Comparison of ENCODE assay signal across 8 mouse cellular contexts in genomic region chr5:31193631-31194281, GRCm38 (mm10). TPM values are rescaled to one million over a fixed set of nuclear protein-coding genes. Genes with fewer than 3 reads are reported as not detected.
DNase-seq lines count a peak whose midpoint lies in the region; ATAC-seq and TF ChIP-seq lines count a peak whose summit lies in the region.

No protein-coding gene starts in this region.

- ATAC-seq in limb, embryonic 14.5 days (ENCODE audit: low FRiP score, low read depth), result 0 out of 2 replicates have a peak, but pooled peaks have one; percentile 0
- no peak for ATAC-seq in stomach, embryonic 14.5 days (ENCODE audit: insufficient number of reproducible peaks, insufficient read depth, low FRiP score, low read depth)

- no peaks in the 10 kb centered on the region for H3K27me3 ChIP-seq in testis, adult 2 months (ENCODE audit: control insufficient read depth, insufficient read depth, low read length)
- H3K27me3 ChIP-seq in limb, embryonic 14.5 days (ENCODE audit: control insufficient read depth, insufficient read depth, low read length), result no peaks in the 10 kb centered on the region
- H3K27me3 ChIP-seq in stomach, embryonic 14.5 days (ENCODE audit: control insufficient read depth, insufficient read depth, low read length), result no peaks in the 10 kb centered on the region

- H3K36me3 ChIP-seq in testis, adult 2 months (ENCODE audit: control insufficient read depth, insufficient read depth, low read length), result no peaks in the 10 kb centered on the region; the same call in none of the 2 replicates
- peaks cover 70% of the 10 kb centered on the region for H3K36me3 ChIP-seq in limb, embryonic 14.5 days (ENCODE audit: control insufficient read depth, insufficient read depth, low read length)
- H3K36me3 ChIP-seq in stomach, embryonic 14.5 days (ENCODE audit: control insufficient read depth, insufficient read depth, low read length), result peaks cover 60% of the 10 kb centered on the region

- H3K27ac ChIP-seq in testis, adult 2 months (ENCODE audit: control insufficient read depth, insufficient read depth, low read depth, low read length), result peak overlapping the region; percentile 77
- peak overlapping the region; percentile 82 for H3K27ac ChIP-seq in limb, embryonic 14.5 days (replicated peaks; ENCODE audit: low read depth, low read length)
- H3K27ac ChIP-seq in stomach, embryonic 14.5 days (ENCODE audit: low read length), result peak overlapping the region; percentile 80

- no peak for TF ChIP-seq POLR2A in testis, adult 2 months (IDR thresholded peaks at IDR 0.05; ENCODE audit: control insufficient read depth, low read depth, low read length)
- TF ChIP-seq POLR2A in limb, embryonic 14.5 days (IDR thresholded peaks at IDR 0.05; ENCODE audit: borderline replicate concordance, extremely low read depth, insufficient read depth, insufficient read length), result no peak

- no peak for TF ChIP-seq CTCF in testis, adult 2 months (IDR thresholded peaks at IDR 0.05; ENCODE audit: control insufficient read depth, insufficient read depth, insufficient replicate concordance, low read depth, low read length)

- 12% methylated on average over 25 of the region's 25 CpGs for WGBS in limb, embryonic 14.5 days
- 12% methylated on average over 25 of the region's 25 CpGs for WGBS in stomach, embryonic 14.5 days

- H3K4me1 ChIP-seq in testis, adult 2 months (ENCODE audit: control insufficient read depth, insufficient read depth, low read length), result peaks cover 6% of the 10 kb centered on the region
- H3K4me1 ChIP-seq in limb, embryonic 14.5 days (ENCODE audit: control insufficient read depth, insufficient read depth, low read length), result peaks cover 16% of the 10 kb centered on the region
- H3K4me1 ChIP-seq in stomach, embryonic 14.5 days (ENCODE audit: control insufficient read depth, insufficient read depth, low read length), result peaks cover 14% of the 10 kb centered on the region; the same call in 1 of the 2 replicates

- DNase-seq in adrenal gland, adult 8-10 months, result peak; percentile 41
- no peak for DNase-seq in adrenal gland, postnatal 4 days (ENCODE audit: low spot score in 2 of 2)
- no peak for DNase-seq in testis, postnatal 10 days (ENCODE audit: low spot score)
- no peak for DNase-seq in limb, embryonic 14.5 days (ENCODE audit: low spot score)
- DNase-seq in cerebellum, adult 18-20 months, result no peak
- DNase-seq in testis, postnatal 14 days (ENCODE audit: low spot score), result no peak

- peak overlapping the region; percentile 91 for H3K4me2 ChIP-seq in limb, embryonic 14.5 days (replicated peaks; ENCODE audit: low read depth, low read length, severe bottlenecking)
- peak overlapping the region; percentile 76 for H3K4me2 ChIP-seq in stomach, embryonic 14.5 days (replicated peaks; ENCODE audit: low read depth, low read length)

- peak overlapping the region; percentile 93 for H3K4me3 ChIP-seq in testis, adult 2 months (ENCODE audit: control insufficient read depth, low read depth, low read length)
- H3K4me3 ChIP-seq in limb, embryonic 14.5 days (replicated peaks; ENCODE audit: low read length), result peak overlapping the region; percentile 91
- H3K4me3 ChIP-seq in stomach, embryonic 14.5 days (ENCODE audit: low read depth, low read length), result peak overlapping the region; percentile 88

- H3K9ac ChIP-seq in limb, embryonic 14.5 days (ENCODE audit: low read depth, low read length, severe bottlenecking), result peak overlapping the region; percentile 92
- peak overlapping the region; percentile 69 for H3K9ac ChIP-seq in stomach, embryonic 14.5 days (replicated peaks; ENCODE audit: low read depth, low read length)

- H3K9me3 ChIP-seq in limb, embryonic 14.5 days (ENCODE audit: control insufficient read depth, low read length), result no peaks in the 10 kb centered on the region
- H3K9me3 ChIP-seq in stomach, embryonic 14.5 days (ENCODE audit: control insufficient read depth, low read depth, low read length), result no peaks in the 10 kb centered on the region

RNA-seq across cellular contexts. Expression of gene Eif2b4, which starts 0.5 kb away (rescaled TPM):
- 10 to 100 TPM; 34.5 to 44.5 (median 38.9) TPM for total RNA-seq in adrenal gland, adult 8-10 months (2022)
- total RNA-seq in adrenal gland, postnatal 4 days (2021), result 10 to 100 TPM; 36.8 to 41.9 TPM
- polyA plus RNA-seq in testis, adult 2 months (2012; rRNA removed), result 107 and 116 TPM in 2 replicates
- 46.9 and 49.3 TPM in 2 replicates for polyA plus RNA-seq in limb, embryonic 14.5 days (2012; rRNA removed)
- 67.5 and 68.5 TPM in 2 replicates for polyA plus RNA-seq in limb, embryonic 14.5 days (2014; fragmentation: Nextera tagmentation; extraction: Ambion mirVana)
- 52.5 and 60.2 TPM in 2 replicates for polyA plus RNA-seq in stomach, embryonic 14.5 days (2014; fragmentation: Nextera tagmentation; extraction: Ambion mirVana)

RNA-seq across cellular contexts. Expression of gene Snx17, which starts 0.7 kb away (rescaled TPM):
- total RNA-seq in adrenal gland, adult 8-10 months (2022), result 100 to 1,000 TPM; 109 to 135 (median 126) TPM
- total RNA-seq in adrenal gland, postnatal 4 days (2021), result 100 to 1,000 TPM; 113 TPM
- 22.2 and 24.8 TPM in 2 replicates for polyA plus RNA-seq in testis, adult 2 months (2012; rRNA removed)
- 108 and 120 TPM in 2 replicates for polyA plus RNA-seq in limb, embryonic 14.5 days (2012; rRNA removed)
- 139 and 144 TPM in 2 replicates for polyA plus RNA-seq in limb, embryonic 14.5 days (2014; fragmentation: Nextera tagmentation; extraction: Ambion mirVana)
- polyA plus RNA-seq in stomach, embryonic 14.5 days (2014; fragmentation: Nextera tagmentation; extraction: Ambion mirVana), result 123 and 125 TPM in 2 replicates

RNA-seq across cellular contexts. Expression of gene Zfp513, which starts 8.3 kb away (rescaled TPM):
- total RNA-seq in adrenal gland, adult 8-10 months (2022), result 10 to 100 TPM; 23.8 to 41.1 (median 37.2) TPM
- 10 to 100 TPM; 32.3 to 33.7 TPM for total RNA-seq in adrenal gland, postnatal 4 days (2021)
- 53.2 and 60.0 TPM in 2 replicates for polyA plus RNA-seq in testis, adult 2 months (2012; rRNA removed)
- 58.8 and 77.1 TPM in 2 replicates for polyA plus RNA-seq in limb, embryonic 14.5 days (2012; rRNA removed)
- 6.8 and 8.0 TPM in 2 replicates for polyA plus RNA-seq in limb, embryonic 14.5 days (2014; fragmentation: Nextera tagmentation; extraction: Ambion mirVana)
- polyA plus RNA-seq in stomach, embryonic 14.5 days (2014; fragmentation: Nextera tagmentation; extraction: Ambion mirVana), result 5.1 and 5.6 TPM in 2 replicates

RNA-seq across cellular contexts. Expression of gene Gtf3c2, which starts 13.8 kb away (rescaled TPM):
- 10 to 100 TPM; 65.5 to 98.8 (median 71.9) TPM for total RNA-seq in adrenal gland, adult 8-10 months (2022)
- 10 to 100 TPM; 87.2 to 88.0 TPM for total RNA-seq in adrenal gland, postnatal 4 days (2021)
- 47.2 and 49.0 TPM in 2 replicates for polyA plus RNA-seq in testis, adult 2 months (2012; rRNA removed)
- polyA plus RNA-seq in limb, embryonic 14.5 days (2012; rRNA removed), result 130 and 143 TPM in 2 replicates
- polyA plus RNA-seq in limb, embryonic 14.5 days (2014; fragmentation: Nextera tagmentation; extraction: Ambion mirVana), result 47.1 and 66.2 TPM in 2 replicates
- polyA plus RNA-seq in stomach, embryonic 14.5 days (2014; fragmentation: Nextera tagmentation; extraction: Ambion mirVana), result 63.2 and 77.7 TPM in 2 replicates

RNA-seq across cellular contexts. Expression of gene Gm29609, which starts 14.0 kb away (rescaled TPM):
- total RNA-seq in adrenal gland, adult 8-10 months (2022), result 1 to 10 TPM in 3 of 4 experiments, under 1 TPM in 1; 0.41 to 3.9 (median 2.9) TPM
- 1 to 10 TPM; 2.7 to 3.3 TPM for total RNA-seq in adrenal gland, postnatal 4 days (2021)
- polyA plus RNA-seq in testis, adult 2 months (2012; rRNA removed), result 7.3 and 9.7 TPM in 2 replicates
- 3.9 and 4.3 TPM in 2 replicates for polyA plus RNA-seq in limb, embryonic 14.5 days (2012; rRNA removed)
- polyA plus RNA-seq in limb, embryonic 14.5 days (2014; fragmentation: Nextera tagmentation; extraction: Ambion mirVana), result 0.70 and 0.96 TPM in 2 replicates
- 1.1 and 1.8 TPM in 2 replicates for polyA plus RNA-seq in stomach, embryonic 14.5 days (2014; fragmentation: Nextera tagmentation; extraction: Ambion mirVana)
